In the genomic region with DNA sequence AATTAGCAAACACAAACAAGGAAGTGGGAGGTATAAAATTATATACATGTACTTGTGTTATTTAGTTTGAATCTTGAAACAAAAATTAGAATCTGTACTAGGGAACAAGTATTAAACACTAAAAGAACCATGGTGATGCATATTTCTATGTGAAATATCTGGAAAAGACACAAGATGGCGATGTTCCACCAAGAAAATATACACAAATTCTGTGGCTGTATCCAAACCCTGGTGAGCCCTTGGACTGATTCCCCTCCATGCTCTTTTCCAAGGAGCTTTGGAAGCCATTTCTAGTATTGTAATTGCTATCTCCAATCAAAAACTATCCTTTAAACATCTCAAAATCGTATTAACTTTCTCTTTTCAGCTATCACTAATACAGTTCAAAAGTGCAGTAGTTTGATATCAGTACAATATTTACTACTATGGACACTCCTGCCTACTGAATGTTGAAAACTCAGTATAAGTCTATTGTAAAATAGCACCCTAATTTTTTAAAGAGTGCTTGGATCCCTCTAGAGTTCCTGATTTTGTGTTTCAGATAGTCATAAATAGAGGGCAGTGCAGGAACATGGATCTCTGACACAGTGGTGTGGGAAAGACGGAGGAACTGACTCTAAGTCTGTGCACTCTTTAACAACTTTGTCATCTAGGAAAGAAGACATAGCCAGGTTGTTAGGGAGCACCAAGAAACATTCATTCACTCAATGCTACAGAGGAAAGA, we compare ENCODE assay signal across 8 mouse cellular contexts. TPM values are rescaled to one million over a fixed set of nuclear protein-coding genes. Genes with fewer than 3 reads are reported as not detected.
DNase-seq lines count a peak whose midpoint lies in the region; ATAC-seq and TF ChIP-seq lines count a peak whose summit lies in the region.

No protein-coding gene starts in this region.

- H3K4me3 ChIP-seq in hindbrain, embryonic 11.5 days (ENCODE audit: low read depth, low read length), result no peak overlapping the region
- no peak overlapping the region for H3K4me3 ChIP-seq in hindbrain, embryonic 10.5 days
- no peak overlapping the region for H3K4me3 ChIP-seq in intestine, postnatal 0 days (ENCODE audit: low read depth, low read length)

- WGBS in hindbrain, embryonic 11.5 days, result 43% methylated on average over 3 of the region's 3 CpGs
- 46% methylated on average over 3 of the region's 3 CpGs for WGBS in hindbrain, embryonic 10.5 days
- 42% methylated on average over 3 of the region's 3 CpGs for WGBS in intestine, postnatal 0 days

- peak; percentile 79; the same call in 1 of the 2 replicates for ATAC-seq in hindbrain, embryonic 11.5 days (ENCODE audit: low FRiP score)
- no peak for ATAC-seq in intestine, postnatal 0 days
- peak; percentile 79 for ATAC-seq in megakaryocyte-erythroid progenitor cell, adult 5-6 weeks (replicated peaks; ENCODE audit: low FRiP score, low TSS enrichment, poor library complexity, severe bottlenecking)

- H3K4me2 ChIP-seq in hindbrain, embryonic 11.5 days (replicated peaks; ENCODE audit: low read depth, low read length), result no peak overlapping the region
- H3K4me2 ChIP-seq in intestine, postnatal 0 days (replicated peaks; ENCODE audit: low read depth), result no peak overlapping the region

- no peaks in the 10 kb centered on the region for H3K9me3 ChIP-seq in hindbrain, embryonic 11.5 days (ENCODE audit: control insufficient read depth, low read length)
- no peaks in the 10 kb centered on the region for H3K9me3 ChIP-seq in hindbrain, embryonic 10.5 days
- no peaks in the 10 kb centered on the region for H3K9me3 ChIP-seq in intestine, postnatal 0 days (ENCODE audit: control insufficient read depth)

- peak; percentile 70 for TF ChIP-seq CTCF in intestine, postnatal 0 days (IDR thresholded peaks at IDR 0.05; ENCODE audit: low read depth)

- no peak overlapping the region for H3K27ac ChIP-seq in hindbrain, embryonic 11.5 days (ENCODE audit: low read depth, low read length)
- H3K27ac ChIP-seq in hindbrain, embryonic 10.5 days, result no peak overlapping the region
- H3K27ac ChIP-seq in intestine, postnatal 0 days (ENCODE audit: low read depth, low read length), result no peak overlapping the region

- H3K36me3 ChIP-seq in hindbrain, embryonic 11.5 days (ENCODE audit: control insufficient read depth, insufficient read depth, low read length), result no peaks in the 10 kb centered on the region
- no peaks in the 10 kb centered on the region for H3K36me3 ChIP-seq in hindbrain, embryonic 10.5 days
- no peaks in the 10 kb centered on the region for H3K36me3 ChIP-seq in intestine, postnatal 0 days (ENCODE audit: control insufficient read depth, insufficient read depth)

- H3K27me3 ChIP-seq in hindbrain, embryonic 11.5 days (ENCODE audit: control insufficient read depth, insufficient read depth, low read length), result no peaks in the 10 kb centered on the region
- no peaks in the 10 kb centered on the region for H3K27me3 ChIP-seq in hindbrain, embryonic 10.5 days (ENCODE audit: insufficient read depth, poor library complexity, severe bottlenecking)
- no peaks in the 10 kb centered on the region for H3K27me3 ChIP-seq in intestine, postnatal 0 days (replicated peaks; ENCODE audit: control insufficient read depth, insufficient read depth, low read length)

- H3K4me1 ChIP-seq in hindbrain, embryonic 11.5 days (replicated peaks; ENCODE audit: control insufficient read depth, insufficient read depth, low read length), result no peaks in the 10 kb centered on the region
- no peaks in the 10 kb centered on the region for H3K4me1 ChIP-seq in hindbrain, embryonic 10.5 days (replicated peaks)
- no peaks in the 10 kb centered on the region for H3K4me1 ChIP-seq in intestine, postnatal 0 days (replicated peaks; ENCODE audit: control insufficient read depth, insufficient read depth, low read length)

- no peak overlapping the region for H3K9ac ChIP-seq in hindbrain, embryonic 11.5 days (ENCODE audit: low read depth, low read length)
- no peak overlapping the region for H3K9ac ChIP-seq in intestine, postnatal 0 days (ENCODE audit: low read depth, low read length)

- peak; percentile 66 for DNase-seq in hindbrain, embryonic 11.5 days (ENCODE audit: low spot score)
- DNase-seq in hindbrain, embryonic 10.5 days (ENCODE audit: low spot score), result no peak
- peak; percentile 82 for DNase-seq in ES-CJ7 (ENCODE audit: low read depth, low spot score)
- peak; percentile 83 for DNase-seq in embryo, embryonic 10.5 days (ENCODE audit: low spot score)
- no peak for DNase-seq in urinary bladder, adult 18-20 months (ENCODE audit: low spot score in 2 of 2)
- no peak for DNase-seq in natural killer cell, adult 2 months (ENCODE audit: low spot score in 2 of 2)

RNA-seq across cellular contexts. Expression of a gene that starts 16.8 kb away (rescaled TPM):
- polyA plus RNA-seq in hindbrain, embryonic 11.5 days (2014; fragmentation: Nextera tagmentation; extraction: Ambion mirVana), result 43.1 and 47.3 TPM in 2 replicates
- polyA plus RNA-seq in hindbrain, embryonic 10.5 days (2016; fragmentation: Nextera tagmentation; extraction: Ambion mirVana), result 43.9 and 45.2 TPM in 2 replicates
- 32.7 and 34.8 TPM in 2 replicates for polyA plus RNA-seq in intestine, postnatal 0 days (2015; fragmentation: Nextera tagmentation; extraction: Ambion mirVana)
- 23.5 and 41.1 TPM in 2 replicates for total RNA-seq in megakaryocyte-erythroid progenitor cell, adult 5-6 weeks (2014; fragmentation: Nextera tagmentation)
- 13.9 and 19.4 TPM in 2 replicates for total RNA-seq in megakaryocyte-erythroid progenitor cell, adult 5-6 weeks (2017)

Comparison
In these comparisons a context has a peak if more than half of its experiments do, and no peak if none do; other contexts are left out.
1. DNase-seq: peak in hindbrain, embryonic 11.5 days (single experiment), ES-CJ7 (single experiment) and embryo, embryonic 10.5 days (single experiment); none in hindbrain, embryonic 10.5 days (single experiment), urinary bladder, adult 18-20 months (0 of 2) and natural killer cell, adult 2 months (0 of 2).